Mouse (Mus musculus): ENCODE data around the gene Olfr68. TPM values are rescaled to one million over a fixed set of nuclear protein-coding genes. Genes with fewer than 3 reads are reported as not detected.
"Not testable (repeated sequence)": the region's sequence is repeated elsewhere in the genome, so short reads cannot be mapped to it uniquely, and the experiment has no call there.

Olfr68 gene
- total RNA-seq, 2 experiments from 2014 or later: not detected

DNA sequence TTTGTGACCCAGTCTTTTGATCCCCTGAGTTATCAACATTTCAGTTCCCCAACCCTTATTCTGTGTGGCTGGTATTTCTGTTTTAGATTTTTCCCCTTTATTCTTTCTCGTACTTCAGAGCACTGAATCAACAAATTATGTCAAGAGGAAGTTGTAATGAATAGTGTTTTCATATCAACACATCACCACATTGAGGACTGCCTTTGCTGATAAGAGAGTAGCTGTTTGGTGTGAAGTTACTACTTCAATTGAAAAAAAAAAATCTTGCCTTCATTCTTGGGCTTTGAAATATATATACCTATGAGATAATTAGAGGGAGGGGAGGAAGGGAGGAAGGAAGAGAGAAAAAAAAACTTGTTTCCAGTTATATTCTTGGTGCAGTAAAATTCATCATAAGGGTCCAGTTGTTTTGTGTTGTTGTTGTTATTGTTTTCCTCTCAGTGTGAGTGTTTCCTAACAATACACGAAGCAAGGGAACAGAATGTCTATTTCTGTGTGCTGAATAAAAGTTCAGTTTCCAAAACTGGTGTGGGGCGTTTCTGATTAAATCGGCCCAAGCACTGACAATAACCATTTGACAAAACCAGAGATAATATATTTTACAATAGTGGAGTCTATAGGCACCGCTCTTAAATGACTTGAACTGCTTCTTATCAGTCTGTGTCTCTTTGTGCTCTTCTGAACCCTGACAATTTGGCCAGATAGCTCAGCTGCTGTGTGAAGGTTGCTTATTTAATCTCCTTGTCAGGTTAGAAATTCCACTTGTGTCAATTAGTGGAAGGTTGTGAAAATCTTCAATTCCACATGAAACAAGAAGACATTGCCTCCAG, 29.7 kb upstream of the Olfr68 start:
- H3K27ac ChIP-seq: no peak overlapping the region
- no peak for DNase-seq (ENCODE audit: low spot score in 2 of 2)
- TF ChIP-seq CTCF (conservative IDR thresholded peaks at IDR 0.05): no peak
- H3K4me3 ChIP-seq: no peak overlapping the region

DNA sequence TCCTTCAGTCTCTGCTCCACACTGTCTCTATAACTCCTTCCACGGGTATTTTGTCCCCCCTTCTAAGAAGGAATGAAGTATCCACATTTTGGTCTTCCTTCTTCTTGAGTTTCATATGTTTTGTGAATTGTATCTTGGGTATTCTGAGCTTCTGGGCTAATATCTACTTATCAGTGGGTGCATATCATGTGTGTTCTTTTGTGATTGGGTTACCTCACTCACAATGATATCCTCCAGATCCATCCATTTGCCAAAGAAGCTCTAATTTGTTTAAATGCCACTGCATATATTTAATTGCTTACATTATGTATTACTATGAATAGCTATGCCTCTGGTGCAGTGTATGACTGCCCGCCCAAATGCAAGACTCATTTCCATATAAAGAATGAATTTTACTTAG, 28.6 kb upstream of the Olfr68 start:
- not testable (repeated sequence) for DNase-seq (ENCODE audit: low spot score in 2 of 2); H3K27ac ChIP-seq

DNA sequence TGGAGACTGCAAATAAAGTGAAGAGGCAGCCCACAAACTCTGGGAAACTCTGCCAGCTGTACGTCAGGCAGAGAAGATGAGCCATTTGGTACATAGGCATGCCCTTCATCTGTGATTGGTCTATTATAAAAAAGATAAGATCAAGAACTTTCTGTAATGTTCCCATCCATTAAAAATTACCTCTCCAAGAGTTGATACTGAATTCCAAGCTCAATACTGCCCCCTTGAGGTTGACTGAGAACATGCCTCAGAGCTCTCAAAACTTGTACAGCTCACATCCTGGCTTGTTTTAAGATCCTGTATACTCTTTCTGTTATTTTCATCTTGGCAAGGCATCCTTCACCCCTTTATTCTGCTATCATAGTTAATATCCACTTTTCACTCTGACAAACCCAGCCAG, 27.4 kb upstream of the Olfr68 start:
- TF ChIP-seq CTCF (conservative IDR thresholded peaks at IDR 0.05): peak; percentile 83
- Histone ChIP-seq H3K4me3 (no peak overlapping the region), H3K27ac (no peak overlapping the region)
- peak; percentile 4 to 40 for DNase-seq (ENCODE audit: low spot score in 2 of 2)

More for the DNA sequence above, 28.6 kb upstream of the Olfr68 start:
- H3K4me3 ChIP-seq: not testable (repeated sequence)

DNA sequence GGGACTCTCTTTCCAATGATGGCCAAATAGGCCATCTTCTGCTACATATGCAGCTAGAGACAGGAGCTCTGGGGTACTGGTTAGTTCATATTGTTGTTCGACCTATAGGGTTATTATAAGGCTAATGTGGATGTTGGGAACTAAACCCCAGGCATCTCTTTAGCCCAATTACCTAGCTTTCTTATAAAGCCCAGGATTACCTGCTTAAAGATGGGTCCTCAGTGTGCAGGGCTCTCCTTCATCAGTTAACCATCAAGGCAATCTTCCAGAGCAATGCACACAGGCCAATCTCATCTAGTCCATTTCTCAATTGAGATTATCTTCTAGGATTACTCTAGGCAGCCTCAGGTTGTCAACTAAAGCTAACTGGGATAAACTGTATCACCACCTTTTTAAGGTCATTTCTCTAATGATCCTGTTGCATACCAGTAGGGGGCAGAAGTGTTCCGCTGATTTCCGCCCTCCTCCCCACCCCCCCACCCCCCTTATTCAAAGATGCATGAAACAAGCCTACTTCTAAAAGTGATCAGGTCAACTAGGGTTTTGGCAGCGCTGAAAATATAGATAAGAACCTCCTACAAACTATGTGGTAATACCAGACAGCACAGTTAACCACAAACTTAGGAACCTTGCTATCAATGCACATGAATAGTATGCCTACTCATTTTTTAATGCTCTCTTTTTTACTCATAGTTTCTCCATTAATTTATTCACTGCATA, 13.3 kb upstream of the Olfr68 start:
- Histone ChIP-seq H3K27ac (no peak overlapping the region), H3K4me3 (no peak overlapping the region)
- DNase-seq (ENCODE audit: low spot score in 2 of 2): no peak
- TF ChIP-seq CTCF (conservative IDR thresholded peaks at IDR 0.05): peak; percentile 42

- Histone ChIP-seq H3K27ac (no peak within 1 kb of the TSS), H3K4me3 (no peak within 1 kb of the TSS)
- no peak for DNase-seq (ENCODE audit: low spot score in 2 of 2)
- TF ChIP-seq CTCF (conservative IDR thresholded peaks at IDR 0.05): no peak
Observed at GRCm38 (mm10) chr7:103791721-103792120, 12.2 kb upstream of the Olfr68 start, which contains the start of gene Olfr67. Olfr67 (minus strand) TSS chr7:103791821.

DNA sequence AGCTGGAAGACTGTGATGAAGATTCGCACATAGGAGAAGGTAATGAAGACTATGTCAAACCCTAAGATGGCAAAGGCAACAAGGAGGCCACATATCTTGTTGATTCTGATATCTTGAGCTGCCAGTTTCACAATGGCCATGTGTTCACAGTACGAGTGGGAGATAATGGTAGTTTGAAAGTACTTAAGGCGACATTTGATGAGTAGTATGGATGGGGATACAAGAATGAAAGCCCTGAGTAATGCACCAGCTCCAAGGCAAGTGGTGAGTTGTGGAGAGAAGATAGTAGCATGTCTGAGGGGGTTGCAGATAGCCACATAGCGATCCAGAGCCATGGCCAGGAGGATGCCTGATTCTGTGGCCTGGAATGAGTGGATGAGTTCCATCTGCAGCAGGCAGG, 1.8 kb downstream of the Olfr68 start:
- DNase-seq (ENCODE audit: low spot score in 2 of 2); H3K27ac ChIP-seq; H3K4me3 ChIP-seq: not testable (repeated sequence)

DNA sequence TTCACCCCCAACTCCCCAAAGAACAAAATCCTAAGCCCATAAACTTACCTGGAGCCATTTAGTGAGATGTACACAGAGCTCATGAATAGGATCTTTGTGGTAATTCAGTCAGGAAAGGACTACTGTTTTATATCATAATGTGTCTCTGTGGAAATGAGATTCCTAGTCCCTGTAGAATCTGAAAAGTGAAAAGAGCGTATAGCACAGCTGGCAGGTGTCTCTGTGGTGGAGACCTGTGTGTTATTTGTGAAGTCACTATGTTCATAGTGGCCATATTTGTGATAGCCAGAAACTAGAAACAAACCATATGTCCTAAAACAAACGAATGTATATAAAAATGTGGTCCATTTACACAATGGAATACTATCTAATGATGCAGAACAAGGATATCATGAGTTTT, 8.0 kb downstream of the Olfr68 start, which contains the start of gene Olfr69:
Olfr69 (minus strand) TSS at position 101 of the 400 bp plus-strand sequence.
- H3K4me3 ChIP-seq: no peak within 1 kb of the TSS
- no peak within 1 kb of the TSS for H3K27ac ChIP-seq
- DNase-seq (ENCODE audit: low spot score in 2 of 2): no peak
- TF ChIP-seq CTCF (conservative IDR thresholded peaks at IDR 0.05): no peak

GRCm38 (mm10) chr7:103767687-103768086, 11.8 kb downstream of the Olfr68 start:
- DNase-seq (ENCODE audit: low spot score in 2 of 2); H3K27ac ChIP-seq; H3K4me3 ChIP-seq: not testable (repeated sequence)

DNA sequence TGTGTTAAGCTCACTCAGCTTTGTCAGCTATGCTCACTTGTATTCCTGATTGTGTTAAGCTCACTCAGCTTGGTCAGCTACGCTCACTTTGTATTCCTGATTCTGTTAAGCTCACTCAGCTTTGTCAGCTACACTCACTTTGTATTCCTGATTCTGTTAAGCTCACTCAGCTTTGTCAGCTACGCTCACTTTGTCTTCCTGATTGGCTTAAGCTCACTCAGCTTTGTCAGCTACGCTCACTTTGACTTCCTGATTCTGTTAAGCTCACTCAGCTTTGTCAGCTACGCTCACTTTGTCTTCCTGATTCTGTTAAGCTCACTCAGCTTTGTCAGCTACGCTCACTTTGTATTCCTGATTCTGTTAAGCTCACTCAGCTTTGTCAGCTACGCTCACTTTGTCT, 17.3 kb downstream of the Olfr68 start:
- not testable (repeated sequence) for DNase-seq (ENCODE audit: low spot score in 2 of 2); H3K4me3 ChIP-seq; H3K27ac ChIP-seq

GRCm38 (mm10) chr7:103757233-103757632, 22.3 kb downstream of the Olfr68 start, which contains the start of gene Olfr630:
Olfr630 (minus strand) TSS chr7:103757333.
- TF ChIP-seq CTCF (conservative IDR thresholded peaks at IDR 0.05): no peak
- Histone ChIP-seq H3K27ac (no peak within 1 kb of the TSS), H3K4me3 (no peak within 1 kb of the TSS)
- no peak for DNase-seq (ENCODE audit: low spot score in 2 of 2)

GRCm38 (mm10) chr7:103744843-103745242, 34.7 kb downstream of the Olfr68 start, which contains the start of gene Olfr629:
Olfr629 (minus strand) TSS chr7:103744943.
- H3K4me3 ChIP-seq: no peak within 1 kb of the TSS
- no peak for DNase-seq (ENCODE audit: low spot score in 2 of 2)
- no peak for TF ChIP-seq CTCF (conservative IDR thresholded peaks at IDR 0.05)
- no peak within 1 kb of the TSS for H3K27ac ChIP-seq

GRCm38 (mm10) chr7:103730074-103730473, 49.4 kb downstream of the Olfr68 start, which contains the start of gene Olfr628:
Olfr628 (plus strand) TSS chr7:103730374.
- H3K4me3 ChIP-seq: no peak within 1 kb of the TSS
- TF ChIP-seq CTCF (conservative IDR thresholded peaks at IDR 0.05): no peak
- no peak for DNase-seq (ENCODE audit: low spot score in 2 of 2)
- H3K27ac ChIP-seq: no peak within 1 kb of the TSS

Other genes with a start within 250 kb of the Olfr68 start
- gene Olfr612, start 237.0 kb downstream of the Olfr68 start, total RNA-seq (2021): not detected
- gene Olfr613, start 231.6 kb downstream of the Olfr68 start, total RNA-seq (2021): not detected
- not detected for gene Olfr615, start 223.6 kb downstream of the Olfr68 start, total RNA-seq (2021)
- gene Olfr616, start 210.6 kb downstream of the Olfr68 start, total RNA-seq (2021): not detected
- gene Olfr617, start 206.6 kb downstream of the Olfr68 start, total RNA-seq (2021): not detected
- not detected for gene Olfr618, start 189.6 kb downstream of the Olfr68 start, total RNA-seq (2021)
- gene Olfr619, start 179.1 kb downstream of the Olfr68 start, total RNA-seq (2021): not detected
- gene Olfr620, start 167.2 kb downstream of the Olfr68 start, total RNA-seq (2021): not detected
- gene Olfr622, start 137.0 kb downstream of the Olfr68 start, total RNA-seq (2021): not detected
- not detected for gene Olfr623, start 116.0 kb downstream of the Olfr68 start, total RNA-seq (2021)
- under 1 TPM in 1 of 2 experiments, not detected in 1; 0.08 TPM for gene Olfr624, start 108.5 kb downstream of the Olfr68 start, total RNA-seq (2021)
- gene Olfr625-ps1, start 97.0 kb downstream of the Olfr68 start, total RNA-seq (2021): not detected
- not detected for gene Olfr243, start 65.0 kb downstream of the Olfr68 start, total RNA-seq (2021)
- gene Olfr628, start 49.3 kb downstream of the Olfr68 start, total RNA-seq (2021): not detected
- gene Olfr629, start 34.8 kb downstream of the Olfr68 start, total RNA-seq (2021): not detected
- not detected for gene Olfr630, start 22.4 kb downstream of the Olfr68 start, total RNA-seq (2021)
- gene Olfr69, start 8.1 kb downstream of the Olfr68 start, total RNA-seq (2021): not detected
- not detected for gene Olfr67, start 12.1 kb upstream of the Olfr68 start, total RNA-seq (2021)
- 10 to 100 TPM; 30.9 to 57.0 TPM for gene Hbb-bt, start 34.3 kb upstream of the Olfr68 start, total RNA-seq (2021)
- gene Hbb-bs, start 48.4 kb upstream of the Olfr68 start, total RNA-seq (2021): 100 to 1,000 TPM; 322 to 529 TPM
- gene Hbb-bh2, start 60.8 kb upstream of the Olfr68 start, total RNA-seq (2021): not detected
- gene Hbb-bh1, start 63.5 kb upstream of the Olfr68 start, total RNA-seq (2021): not detected
- not detected for gene Hbb-y, start 73.5 kb upstream of the Olfr68 start, total RNA-seq (2021)
- gene Olfr66, start 106.6 kb upstream of the Olfr68 start, total RNA-seq (2021): not detected
- not detected for gene Olfr64, start 114.8 kb upstream of the Olfr68 start, total RNA-seq (2021)
- not detected for gene Olfr65, start 123.8 kb upstream of the Olfr68 start, total RNA-seq (2021)
- gene Olfr631, start 149.1 kb upstream of the Olfr68 start, total RNA-seq (2021): not detected
- gene Olfr632, start 154.6 kb upstream of the Olfr68 start, total RNA-seq (2021): not detected
- gene Olfr633, start 164.7 kb upstream of the Olfr68 start, total RNA-seq (2021): not detected
- gene Olfr635, start 191.5 kb upstream of the Olfr68 start, total RNA-seq (2021): under 1 TPM; 0.05 to 0.07 TPM
- not detected for gene Olfr638, start 219.0 kb upstream of the Olfr68 start, total RNA-seq (2021)
- under 1 TPM; 0.07 to 0.10 TPM for gene Olfr639, start 237.6 kb upstream of the Olfr68 start, total RNA-seq (2021)
- not detected for gene Olfr640, start 245.9 kb upstream of the Olfr68 start, total RNA-seq (2021)

All from layer of hippocampus, adult 2 months (tissue).